9 mouse cellular contexts compared by ENCODE assay signal in genomic region chr2:27418577-27419070, GRCm38 (mm10). TPM values are rescaled to one million over a fixed set of nuclear protein-coding genes. Genes with fewer than 3 reads are reported as not detected.
A peak's percentile ranks its signal among the peaks of the same experiment; 100 is the strongest.
DNase-seq lines count a peak whose midpoint lies in the region; ATAC-seq and TF ChIP-seq lines count a peak whose summit lies in the region.
"Had no signal": no experiment of that assay in that cellular context is flagged by ENCODE, and none has a peak within 500 bp of the region (broad histone marks: within the 10 kb centered on the region; RNA-seq: fewer than 3 reads in every experiment).

No protein-coding gene starts in this region.

- intact Hi-C loops in heart, adult 2 months (cut with DNase I) = no loop called here

- no peak for TF ChIP-seq EP300 in heart, adult 2 months (IDR thresholded peaks at IDR 0.05; ENCODE audit: insufficient read depth, low read depth, low read length)

- no peaks in the 10 kb centered on the region for H3K27me3 ChIP-seq in hindbrain, embryonic 12.5 days
- no peaks in the 10 kb centered on the region for H3K27me3 ChIP-seq in hindbrain, embryonic 11.5 days (ENCODE audit: control insufficient read depth, insufficient read depth, low read length)
- H3K27me3 ChIP-seq in heart, adult 2 months (ENCODE audit: control insufficient read depth, insufficient read depth, low read length) = no peaks in the 10 kb centered on the region
- H3K27me3 ChIP-seq in midbrain, postnatal 0 days (ENCODE audit: insufficient read depth, low read length) = no peaks in the 10 kb centered on the region

- no peak overlapping the region for H3K9ac ChIP-seq in hindbrain, embryonic 12.5 days
- H3K9ac ChIP-seq in hindbrain, embryonic 11.5 days (ENCODE audit: low read depth, low read length) = no peak overlapping the region
- no peak overlapping the region for H3K9ac ChIP-seq in heart, adult 2 months (ENCODE audit: low read depth, low read length)
- H3K9ac ChIP-seq in midbrain, postnatal 0 days (replicated peaks; ENCODE audit: low read length, poor library complexity, severe bottlenecking) = no peak overlapping the region

- H3K27ac ChIP-seq in hindbrain, embryonic 12.5 days = 0 out of 2 replicates have a peak overlapping the region, but pooled peaks have one; percentile 23
- H3K27ac ChIP-seq in hindbrain, embryonic 11.5 days (ENCODE audit: low read depth, low read length) = no peak overlapping the region
- H3K27ac ChIP-seq in heart, adult 2 months = peak overlapping the region; percentile 61
- no peak overlapping the region for H3K27ac ChIP-seq in midbrain, postnatal 0 days (ENCODE audit: low read depth, low read length)

- no peaks in the 10 kb centered on the region for H3K9me3 ChIP-seq in hindbrain, embryonic 12.5 days (replicated peaks)
- no peaks in the 10 kb centered on the region for H3K9me3 ChIP-seq in hindbrain, embryonic 11.5 days (ENCODE audit: control insufficient read depth, low read length)
- no peaks in the 10 kb centered on the region for H3K9me3 ChIP-seq in midbrain, postnatal 0 days (ENCODE audit: low read length)

- ATAC-seq in hindbrain, embryonic 12.5 days (ENCODE audit: low FRiP score) = no peak
- no peak for ATAC-seq in hindbrain, embryonic 11.5 days (ENCODE audit: low FRiP score)
- no peak for ATAC-seq in midbrain, postnatal 0 days (ENCODE audit: low FRiP score)
- ATAC-seq: hindbrain, embryonic 16.5 days had no signal

- 51% methylated on average over 6 of the region's 6 CpGs for WGBS in hindbrain, embryonic 12.5 days
- 58% methylated on average over 6 of the region's 6 CpGs for WGBS in hindbrain, embryonic 11.5 days
- WGBS in heart, adult 2 months = 8% methylated on average over 6 of the region's 6 CpGs
- WGBS in midbrain, postnatal 0 days = 68% methylated on average over 6 of the region's 6 CpGs

- TF ChIP-seq POLR2A in heart, adult 2 months (IDR thresholded peaks at IDR 0.05; ENCODE audit: insufficient read depth, low read depth, low read length) = no peak

- H3K79me2 ChIP-seq in heart, adult 2 months (replicated peaks; ENCODE audit: control insufficient read depth, insufficient read depth, low read length) = 0 out of 2 replicates have a peak, but pooled peaks cover 2% of the 10 kb centered on the region

- no peak for TF ChIP-seq CTCF in heart, adult 2 months (IDR thresholded peaks at IDR 0.05)
- no peak for TF ChIP-seq CTCF in midbrain, postnatal 0 days (IDR thresholded peaks at IDR 0.05)

- H3K4me3 ChIP-seq in hindbrain, embryonic 12.5 days = no peak overlapping the region
- no peak overlapping the region for H3K4me3 ChIP-seq in hindbrain, embryonic 11.5 days (ENCODE audit: low read depth, low read length)
- no peak overlapping the region for H3K4me3 ChIP-seq in heart, adult 2 months
- no peak overlapping the region for H3K4me3 ChIP-seq in midbrain, postnatal 0 days (ENCODE audit: low read depth, low read length)

- H3K4me2 ChIP-seq in hindbrain, embryonic 12.5 days (replicated peaks) = no peak overlapping the region
- no peak overlapping the region for H3K4me2 ChIP-seq in hindbrain, embryonic 11.5 days (replicated peaks; ENCODE audit: low read depth, low read length)
- H3K4me2 ChIP-seq in midbrain, postnatal 0 days (ENCODE audit: low read depth, low read length, poor library complexity, severe bottlenecking) = no peak overlapping the region; the same call in 1 of the 2 replicates

- peaks cover 92% of the 10 kb centered on the region for H3K4me1 ChIP-seq in hindbrain, embryonic 12.5 days
- peaks cover 33% of the 10 kb centered on the region for H3K4me1 ChIP-seq in hindbrain, embryonic 11.5 days (replicated peaks; ENCODE audit: control insufficient read depth, insufficient read depth, low read length)
- peaks cover 33% of the 10 kb centered on the region for H3K4me1 ChIP-seq in heart, adult 2 months (ENCODE audit: control insufficient read depth, insufficient read depth, low read length)
- H3K4me1 ChIP-seq in midbrain, postnatal 0 days (ENCODE audit: insufficient read depth, low read length) = peaks cover 15% of the 10 kb centered on the region

- DNase-seq in hindbrain, embryonic 11.5 days (ENCODE audit: low spot score) = no peak
- peak in 1 of 2 experiments; percentile 57 for DNase-seq in heart, adult 2 months
- DNase-seq in kidney, postnatal 10 days = peak; percentile 60
- DNase-seq in lung, postnatal 36 days = peak; percentile 75
- no peak for DNase-seq in midbrain, postnatal 0 days (ENCODE audit: low spot score)
- no peak for DNase-seq in urinary bladder, postnatal 25 days (ENCODE audit: low spot score)
- no peak for DNase-seq in gastrocnemius, postnatal 4 days (ENCODE audit: low spot score in 2 of 2)

- H3K36me3 ChIP-seq in hindbrain, embryonic 12.5 days = no peaks in the 10 kb centered on the region
- H3K36me3 ChIP-seq in hindbrain, embryonic 11.5 days (ENCODE audit: control insufficient read depth, insufficient read depth, low read length) = no peaks in the 10 kb centered on the region
- no peaks in the 10 kb centered on the region for H3K36me3 ChIP-seq in heart, adult 2 months (ENCODE audit: control insufficient read depth, insufficient read depth, low read length)
- no peaks in the 10 kb centered on the region for H3K36me3 ChIP-seq in midbrain, postnatal 0 days (ENCODE audit: insufficient read depth, low read length)

RNA-seq across cellular contexts. Expression of gene Vav2, which starts 8.2 kb away (rescaled TPM):
- 23.0 and 23.6 TPM in 2 replicates for polyA plus RNA-seq in hindbrain, embryonic 12.5 days (2016; fragmentation: Nextera tagmentation; extraction: Ambion mirVana)
- 12.9 and 14.9 TPM in 2 replicates for polyA plus RNA-seq in hindbrain, embryonic 11.5 days (2014; fragmentation: Nextera tagmentation; extraction: Ambion mirVana)
- total RNA-seq in heart, adult 2 months (2021) = 10 to 100 TPM; 11.3 to 12.5 TPM
- 11.9 and 16.9 TPM in 2 replicates for polyA plus RNA-seq in heart, adult 2 months (2012; rRNA removed)
- 33.6 and 34.8 TPM in 2 replicates for total RNA-seq in midbrain, postnatal 0 days (2014; rRNA removed)
- polyA plus RNA-seq in midbrain, postnatal 0 days (2015; fragmentation: Nextera tagmentation; extraction: Ambion mirVana) = 6.4 TPM in 2 replicates
- total RNA-seq in gastrocnemius, postnatal 4 days (2021) = 10 to 100 TPM; 11.2 to 11.6 TPM

RNA-seq across cellular contexts. Expression of gene Brd3os, which starts 23.5 kb away (rescaled TPM):
- 18.9 and 19.3 TPM in 2 replicates for polyA plus RNA-seq in hindbrain, embryonic 12.5 days (2016; fragmentation: Nextera tagmentation; extraction: Ambion mirVana)
- polyA plus RNA-seq in hindbrain, embryonic 11.5 days (2014; fragmentation: Nextera tagmentation; extraction: Ambion mirVana) = 15.0 and 17.3 TPM in 2 replicates
- under 1 TPM; 0.65 to 0.98 TPM for total RNA-seq in heart, adult 2 months (2021)
- polyA plus RNA-seq in heart, adult 2 months (2012; rRNA removed) = 3.9 TPM in 2 replicates
- 32.9 and 44.2 TPM in 2 replicates for total RNA-seq in midbrain, postnatal 0 days (2014; rRNA removed)
- polyA plus RNA-seq in midbrain, postnatal 0 days (2015; fragmentation: Nextera tagmentation; extraction: Ambion mirVana) = 42.5 and 47.4 TPM in 2 replicates
- 1 to 10 TPM; 1.6 to 2.9 TPM for total RNA-seq in gastrocnemius, postnatal 4 days (2021)

Comparison
In these comparisons a context has a peak if more than half of its experiments do, and no peak if none do; other contexts are left out.
1. H3K27ac ChIP-seq: peak in hindbrain, embryonic 12.5 days (single experiment) and heart, adult 2 months (single experiment); none in hindbrain, embryonic 11.5 days (single experiment) and midbrain, postnatal 0 days (single experiment).
2. DNase-seq: peak in kidney, postnatal 10 days (single experiment) and lung, postnatal 36 days (single experiment); none in hindbrain, embryonic 11.5 days (single experiment), midbrain, postnatal 0 days (single experiment), urinary bladder, postnatal 25 days (single experiment) and gastrocnemius, postnatal 4 days (0 of 2).